Comparison of ENCODE assay signal across 11 mouse cellular contexts in genomic region chr10:25023601-25024157, GRCm38 (mm10).
A peak's percentile ranks its signal among the peaks of the same experiment; 100 is the strongest.
DNase-seq lines count a peak whose midpoint lies in the region; ATAC-seq and TF ChIP-seq lines count a peak whose summit lies in the region.
"Had no signal": no experiment of that assay in that cellular context is flagged by ENCODE, and none has a peak within 500 bp of the region (broad histone marks: within the 10 kb centered on the region; RNA-seq: fewer than 3 reads in every experiment).

No protein-coding gene starts in this region.

- H3K27ac ChIP-seq in heart, adult 2 months: peak overlapping the region; percentile 55
- H3K27ac ChIP-seq in heart, embryonic 10.5 days: no peak overlapping the region
- H3K27ac ChIP-seq: embryonic facial prominence, embryonic 13.5 days; liver, embryonic 14.5 days had no signal

- H3K9ac ChIP-seq in heart, adult 2 months (ENCODE audit: low read depth, low read length): no peak overlapping the region
- H3K9ac ChIP-seq: embryonic facial prominence, embryonic 13.5 days; liver, embryonic 14.5 days had no signal

- no peaks in the 10 kb centered on the region for H3K4me1 ChIP-seq in heart, adult 2 months (ENCODE audit: control insufficient read depth, insufficient read depth, low read length)
- H3K4me1 ChIP-seq in heart, embryonic 10.5 days: 0 out of 2 replicates have a peak, but pooled peaks cover 5% of the 10 kb centered on the region

- WGBS in heart, adult 2 months: 26% methylated on average over 7 of the region's 7 CpGs
- 59% methylated on average over 7 of the region's 7 CpGs for WGBS in heart, embryonic 10.5 days

- intact Hi-C loops in heart, adult 2 months (cut with DNase I): no loop called here
- intact Hi-C loops in heart, postnatal 14 days (cut with DNase I): no loop called here

- no peak for TF ChIP-seq POLR2A in heart, adult 2 months (IDR thresholded peaks at IDR 0.05; ENCODE audit: insufficient read depth, low read depth, low read length)

- H3K79me2 ChIP-seq in heart, adult 2 months (replicated peaks; ENCODE audit: control insufficient read depth, insufficient read depth, low read length): no peaks in the 10 kb centered on the region

- H3K27me3 ChIP-seq in heart, adult 2 months (ENCODE audit: control insufficient read depth, insufficient read depth, low read length): no peaks in the 10 kb centered on the region
- H3K27me3 ChIP-seq in heart, embryonic 10.5 days (ENCODE audit: insufficient read depth, poor library complexity, severe bottlenecking): no peaks in the 10 kb centered on the region
- H3K27me3 ChIP-seq: CH12.LX; embryonic facial prominence, embryonic 13.5 days had no signal

- peak; percentile 24 to 60 for DNase-seq in heart, adult 2 months
- no peak for DNase-seq in heart, embryonic 10.5 days (ENCODE audit: low spot score)
- peak; percentile 77 for DNase-seq in adrenal gland, adult 2 months
- DNase-seq in embryo, embryonic 10.5 days (ENCODE audit: low spot score): peak; percentile 40
- peak; percentile 20 to 29 for DNase-seq in heart, postnatal 14 days
- no peak for DNase-seq in thymus, adult 18-20 months

- TF ChIP-seq CTCF in heart, adult 2 months (IDR thresholded peaks at IDR 0.05): no peak

- H3K4me3 ChIP-seq in heart, adult 2 months: no peak overlapping the region
- no peak overlapping the region for H3K4me3 ChIP-seq in heart, embryonic 10.5 days
- H3K4me3 ChIP-seq: embryonic facial prominence, embryonic 13.5 days had no signal

- no peaks in the 10 kb centered on the region for H3K9me3 ChIP-seq in heart, embryonic 10.5 days

- no peak for TF ChIP-seq EP300 in heart, adult 2 months (IDR thresholded peaks at IDR 0.05; ENCODE audit: insufficient read depth, low read depth, low read length)

- H3K36me3 ChIP-seq in heart, adult 2 months (ENCODE audit: control insufficient read depth, insufficient read depth, low read length): no peaks in the 10 kb centered on the region
- H3K36me3 ChIP-seq in heart, embryonic 10.5 days: no peaks in the 10 kb centered on the region
- H3K36me3 ChIP-seq: embryonic facial prominence, embryonic 13.5 days had no signal

- peak; percentile 34; the same call in 1 of the 2 replicates for ATAC-seq in megakaryocyte progenitor cell, adult 5-6 weeks (replicated peaks; ENCODE audit: poor library complexity)
- ATAC-seq in erythroid progenitor cell, adult 5-6 weeks (replicated peaks; ENCODE audit: low FRiP score, poor library complexity, severe bottlenecking): no peak

Comparison
In these comparisons a context has a peak if more than half of its experiments do, and no peak if none do; other contexts are left out.
1. DNase-seq: peak in heart, adult 2 months (2 of 2), adrenal gland, adult 2 months (single experiment), embryo, embryonic 10.5 days (single experiment) and heart, postnatal 14 days (2 of 2); none in heart, embryonic 10.5 days (single experiment) and thymus, adult 18-20 months (0 of 2).